Mouse (Mus musculus) intestine, embryonic 14.5 days (tissue): Measurements from ENCODE around the gene Fbxo5. TPM values are rescaled to one million over a fixed set of nuclear protein-coding genes. Genes with fewer than 3 reads are reported as not detected.

ENCODE experiments used
- ATAC-seq: fragments of 200-750 bp; cut with Nextera tagmentation; replicated peaks from 2 replicates; pipeline ENCODE4 v1.8.0; 2017; ENCODE audit warnings: low read depth, moderate number of reproducible peaks, moderate TSS enrichment, moderate library complexity; ENCODE audit not compliant: low FRiP score, low TSS enrichment
- DNase-seq: peaks from one replicate; pipeline ENCODE4 v3.0.0-alpha.2; 2018; ENCODE audit warnings: low spot score
- H3K27ac ChIP-seq: fragments of 300-500 bp; sonication (generic); 2 replicates; pipeline ENCODE4 v1.5.1; 2014; ENCODE audit warnings: low read depth, mild to moderate bottlenecking, control low read depth
- H3K27me3 ChIP-seq: fragments of 300-500 bp; sonication (generic); replicated peaks from 2 replicates; pipeline ENCODE4 v1.6.1; 2014; ENCODE audit warnings: low read length, control low read depth; ENCODE audit not compliant: control insufficient read depth, insufficient read depth
- H3K36me3 ChIP-seq: fragments of 300-500 bp; sonication (generic); 2 replicates; pipeline ENCODE4 v1.6.1; 2014; ENCODE audit warnings: low read length, control low read depth; ENCODE audit not compliant: control insufficient read depth, insufficient read depth
- H3K4me1 ChIP-seq: fragments of 300-500 bp; sonication (generic); replicated peaks from 2 replicates; pipeline ENCODE4 v1.6.1; 2014; ENCODE audit warnings: low read length, control low read depth, mixed read lengths; ENCODE audit not compliant: control insufficient read depth, insufficient read depth
- H3K4me2 ChIP-seq: fragments of 300-500 bp; sonication (generic); 2 replicates; pipeline ENCODE4 v1.6.1; 2014; ENCODE audit warnings: low read length
- H3K4me3 ChIP-seq: fragments of 300-500 bp; sonication (generic); 2 replicates; pipeline ENCODE4 v1.5.1; 2014; ENCODE audit warnings: low read depth, low read length, control low read depth, mixed read lengths
- H3K9ac ChIP-seq: fragments of 300-500 bp; sonication (generic); 2 replicates; pipeline ENCODE4 v1.6.1; 2014; ENCODE audit warnings: mild to moderate bottlenecking, low read length
- H3K9me3 ChIP-seq: fragments of 300-500 bp; sonication (generic); 2 replicates; pipeline ENCODE4 v1.6.1; 2016; ENCODE audit warnings: low read length, control low read depth; ENCODE audit not compliant: control insufficient read depth
- WGBS: fragments of 180-500 bp; shearing (Covaris S2); extraction: QIAGEN DNeasy Blood & Tissue Kit; methylation state at CpG from one replicate; pipeline ENCODE4 v1.1.7; 2014; 5-methylcytosine and 5-hydroxymethylcytosine counted together
- polyA plus RNA-seq: library from polyadenylated mRNA; unstranded; fragments of >200 nt; fragmentation: Nextera tagmentation; extraction: Ambion mirVana; gene quantifications from 2 replicates; pipeline ENCODE4 v1.2.1, GENCODE M21; 2014

Fbxo5 gene
- polyA plus RNA-seq, result 61.4 and 66.9 TPM in 2 replicates

GRCm38 (mm10) chr10:5805243-5805730 lies at the start of gene Fbxo5:
Gene Fbxo5 (minus strand): TSS chr10:5805600.
- peaks cover 21% of the 10 kb centered on the region for H3K4me1 ChIP-seq
- ATAC-seq (peak; percentile 95), DNase-seq (no peak)
- H3K4me3 ChIP-seq, result peak within 1 kb of the TSS; percentile 78
- H3K9me3 ChIP-seq, result no peaks in the 10 kb centered on the region
- under 1% methylated on average over 42 of the region's 42 CpGs for WGBS
- peak within 1 kb of the TSS; percentile 70 for H3K9ac ChIP-seq
- H3K27ac ChIP-seq, result peak within 1 kb of the TSS; percentile 83
- no peaks in the 10 kb centered on the region for H3K27me3 ChIP-seq
- peak within 1 kb of the TSS; percentile 73 for H3K4me2 ChIP-seq
- peaks cover 28% of the 10 kb centered on the region for H3K36me3 ChIP-seq

GRCm38 (mm10) chr10:5853290-5853868 lies 48.0 kb upstream of the Fbxo5 start:
- Histone ChIP-seq H3K36me3 (no peaks in the 10 kb centered on the region), H3K27ac (no peak overlapping the region), H3K4me2 (no peak overlapping the region), H3K9ac (no peak overlapping the region), H3K4me1 (no peaks in the 10 kb centered on the region; the same call in 1 of the 2 replicates), H3K4me3 (no peak overlapping the region), H3K9me3 (no peaks in the 10 kb centered on the region), H3K27me3 (no peaks in the 10 kb centered on the region)
- DNase-seq, result no peak
- WGBS, result 87% methylated on average over 8 of the region's 8 CpGs
- no peak for ATAC-seq

GRCm38 (mm10) chr10:5846939-5847338 lies 41.5 kb upstream of the Fbxo5 start:
- Histone ChIP-seq H3K4me1 (no peaks in the 10 kb centered on the region), H3K4me2 (no peak overlapping the region), H3K36me3 (no peaks in the 10 kb centered on the region), H3K27me3 (no peaks in the 10 kb centered on the region), H3K9ac (no peak overlapping the region), H3K27ac (no peak overlapping the region), H3K4me3 (no peak overlapping the region), H3K9me3 (no peaks in the 10 kb centered on the region)
- 29% methylated on average over 2 of the region's 2 CpGs for WGBS
- DNase-seq (no peak), ATAC-seq (no peak)

- DNase-seq (peak; percentile 75), ATAC-seq (no peak)
- Histone ChIP-seq H3K9me3 (no peaks in the 10 kb centered on the region), H3K4me1 (no peaks in the 10 kb centered on the region), H3K27ac (no peak overlapping the region), H3K4me3 (no peak overlapping the region), H3K36me3 (no peaks in the 10 kb centered on the region), H3K4me2 (no peak overlapping the region), H3K27me3 (no peaks in the 10 kb centered on the region), H3K9ac (no peak overlapping the region)
- 60% methylated on average over 4 of the region's 4 CpGs for WGBS
These were observed 36.0 kb upstream of the Fbxo5 start for GRCm38 (mm10) chr10:5841369-5841768.

- no peak for ATAC-seq
- Histone ChIP-seq H3K9ac (no peak overlapping the region), H3K36me3 (peaks cover 3% of the 10 kb centered on the region; the same call in 1 of the 2 replicates), H3K9me3 (no peaks in the 10 kb centered on the region), H3K27me3 (no peaks in the 10 kb centered on the region), H3K4me3 (no peak overlapping the region), H3K4me1 (peaks cover 6% of the 10 kb centered on the region), H3K27ac (no peak overlapping the region), H3K4me2 (no peak overlapping the region)
- 75% methylated on average over 6 of the region's 6 CpGs for WGBS
- no peak for DNase-seq
These were observed 21.1 kb upstream of the Fbxo5 start for GRCm38 (mm10) chr10:5826336-5827025.

- H3K4me2 ChIP-seq, result peak overlapping the region; percentile 62
- H3K9ac ChIP-seq, result no peak overlapping the region
- H3K4me1 ChIP-seq, result peaks cover 6% of the 10 kb centered on the region
- DNase-seq (no peak), ATAC-seq (no peak)
- H3K9me3 ChIP-seq, result no peaks in the 10 kb centered on the region
- H3K36me3 ChIP-seq, result peaks cover 14% of the 10 kb centered on the region
- H3K27ac ChIP-seq, result peak overlapping the region; percentile 94
- peak overlapping the region; percentile 88 for H3K4me3 ChIP-seq
- H3K27me3 ChIP-seq, result no peaks in the 10 kb centered on the region
- 0% methylated on average over 3 of the region's 3 CpGs for WGBS
These were observed 19.4 kb upstream of the Fbxo5 start for GRCm38 (mm10) chr10:5824779-5825178.

GRCm38 (mm10) chr10:5823740-5824491 lies 18.5 kb upstream of the Fbxo5 start, which contains the start of gene Mtrf1l:
Gene Mtrf1l (minus strand): TSS chr10:5823910.
- H3K4me2 ChIP-seq, result peak within 1 kb of the TSS; percentile 62
- H3K27ac ChIP-seq, result peak within 1 kb of the TSS; percentile 94
- ATAC-seq, result peak; percentile 96
- H3K4me1 ChIP-seq, result peaks cover 6% of the 10 kb centered on the region
- H3K27me3 ChIP-seq, result no peaks in the 10 kb centered on the region
- peak; percentile 99 for DNase-seq
- under 1% methylated on average over 47 of the region's 47 CpGs for WGBS
- peak within 1 kb of the TSS; percentile 88 for H3K4me3 ChIP-seq
- peaks cover 23% of the 10 kb centered on the region for H3K36me3 ChIP-seq
- H3K9ac ChIP-seq, result peak within 1 kb of the TSS; percentile 89
- no peaks in the 10 kb centered on the region for H3K9me3 ChIP-seq

GRCm38 (mm10) chr10:5823291-5823739 lies 17.9 kb upstream of the Fbxo5 start:
- ATAC-seq (peak; percentile 0; the same call in 1 of the 2 replicates), DNase-seq (no peak)
- Histone ChIP-seq H3K9me3 (no peaks in the 10 kb centered on the region), H3K4me3 (peak overlapping the region; percentile 88), H3K27me3 (no peaks in the 10 kb centered on the region), H3K36me3 (peaks cover 29% of the 10 kb centered on the region), H3K4me1 (peaks cover 6% of the 10 kb centered on the region), H3K9ac (peak overlapping the region; percentile 89), H3K4me2 (peak overlapping the region; percentile 49), H3K27ac (peak overlapping the region; percentile 94)
- WGBS, result 1% methylated on average over 37 of the region's 37 CpGs
